Mouse (Mus musculus) c-Kit-positive CD71-positive TER-119-negative erythroid progenitor cells, embryonic 14.5 days (primary cell): ENCODE results near the gene Gm21876.
"Not testable (repeated sequence)": the region's sequence is repeated elsewhere in the genome, so short reads cannot be mapped to it uniquely, and the experiment has no call there.

Experiments used
- DNase-seq: peaks from one replicate; pipeline ENCODE4 v3.0.0-alpha.2; 2013; ENCODE audit warnings: low read depth

The Gm21876 gene

GRCm38 (mm10) chrX:21175553-21175952 lies at the start of gene Gm21876:
TSS of gene Gm21876 (minus strand) at chrX:21175653.
- no peak for DNase-seq

DNA sequence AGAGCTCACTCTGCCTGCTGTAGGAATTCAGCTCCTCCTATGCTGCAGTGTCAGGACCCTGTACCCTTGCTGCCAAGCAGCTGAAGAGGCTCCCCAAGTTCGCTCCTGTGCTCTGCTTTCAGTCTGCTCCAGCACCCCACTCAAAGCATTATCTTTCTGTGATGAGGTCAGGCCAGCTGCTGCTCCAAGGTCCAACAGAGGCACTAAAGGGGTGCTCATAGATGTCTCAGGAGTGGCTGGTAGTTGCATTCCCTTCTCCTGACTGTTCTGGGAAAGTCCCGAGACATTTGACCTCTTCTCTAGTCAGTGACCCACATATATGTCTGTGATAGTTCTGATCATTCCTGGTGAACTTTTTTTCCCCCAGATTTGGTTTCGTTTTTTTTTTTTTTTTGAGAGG lies 45.0 kb upstream of the Gm21876 start:
- no peak for DNase-seq

DNA sequence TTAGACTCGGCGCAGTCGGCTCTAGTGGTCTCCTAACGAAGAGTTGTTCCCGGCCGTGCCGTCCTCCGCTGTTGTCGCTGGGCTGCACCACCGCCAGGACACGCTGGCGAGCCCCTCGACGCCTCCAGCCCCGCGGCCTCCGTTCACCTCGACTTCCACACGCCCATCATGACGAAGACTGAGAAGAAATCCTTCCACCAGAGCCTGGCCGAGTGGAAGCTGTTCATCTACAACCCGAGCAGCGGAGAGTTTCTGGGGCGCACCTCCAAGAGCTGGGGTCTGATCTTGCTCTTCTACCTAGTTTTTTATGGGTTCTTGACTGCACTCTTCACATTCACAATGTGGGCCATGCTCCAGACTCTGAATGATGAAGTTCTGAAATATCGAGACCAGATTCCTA lies 28.8 kb downstream of the Gm21876 start:
- not testable (repeated sequence) for DNase-seq
